Mouse (Mus musculus): ENCODE data around the gene Neurl1b.

Neurl1b gene

DNA sequence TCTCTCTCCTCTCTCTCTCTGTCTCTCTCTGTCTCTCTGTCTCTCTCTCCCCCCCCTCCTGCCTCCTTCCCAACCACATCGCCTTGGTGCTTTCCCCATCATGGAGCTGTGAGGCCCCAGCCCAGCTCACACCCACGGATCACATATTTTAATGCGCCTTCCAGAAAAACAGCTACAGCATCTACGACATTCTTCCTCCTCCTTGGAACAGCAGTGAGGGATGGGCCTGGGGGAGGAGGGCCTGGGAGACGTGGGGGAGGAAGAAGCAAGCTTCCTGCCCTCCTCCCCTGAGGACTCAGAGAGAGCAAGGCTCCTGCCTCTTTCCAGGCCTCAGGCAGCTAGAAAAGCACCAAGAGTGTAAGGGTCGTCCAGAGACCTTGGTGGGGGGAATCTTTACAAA, 17.3 kb upstream of the Neurl1b start:
- peak; percentile 32 for DNase-seq (ENCODE audit: low read depth)

DNA sequence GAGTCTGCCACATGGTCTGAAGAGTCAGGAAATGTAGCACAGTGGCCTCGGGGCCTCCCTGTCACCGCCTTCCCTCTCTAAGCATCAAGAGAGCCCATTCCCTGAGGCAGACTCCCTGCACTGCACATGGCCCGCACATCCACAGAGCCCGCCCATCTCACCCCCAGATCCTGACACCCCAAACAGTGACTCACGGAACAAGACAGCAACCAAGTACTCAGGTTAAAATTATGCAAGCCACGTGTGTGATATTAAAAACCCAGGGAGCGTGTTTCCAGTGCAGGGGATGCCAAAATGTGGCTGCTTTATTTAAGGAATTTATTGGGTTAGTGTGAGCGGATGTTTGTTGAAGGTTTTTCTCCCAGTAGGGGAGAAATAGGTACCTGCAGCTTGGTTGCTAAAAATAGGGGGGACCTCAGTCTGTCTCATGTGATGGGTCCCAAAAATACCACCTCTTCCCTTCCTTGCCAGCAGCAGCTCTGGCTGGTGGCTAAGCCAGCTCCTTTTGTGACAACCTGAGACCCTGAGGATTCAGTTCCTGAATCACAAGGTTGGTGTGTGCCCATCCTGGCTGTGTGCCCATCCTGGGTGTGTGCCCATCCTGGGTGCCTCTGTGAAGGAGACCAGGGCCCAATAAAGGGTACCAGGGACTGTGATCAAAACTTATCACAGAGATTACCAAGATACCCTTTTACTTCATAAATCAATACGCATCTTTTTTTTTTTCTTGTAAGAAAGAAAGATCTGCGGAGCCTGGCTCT, 9.1 kb upstream of the Neurl1b start:
- DNase-seq (ENCODE audit: low read depth): peak; percentile 47

DNA sequence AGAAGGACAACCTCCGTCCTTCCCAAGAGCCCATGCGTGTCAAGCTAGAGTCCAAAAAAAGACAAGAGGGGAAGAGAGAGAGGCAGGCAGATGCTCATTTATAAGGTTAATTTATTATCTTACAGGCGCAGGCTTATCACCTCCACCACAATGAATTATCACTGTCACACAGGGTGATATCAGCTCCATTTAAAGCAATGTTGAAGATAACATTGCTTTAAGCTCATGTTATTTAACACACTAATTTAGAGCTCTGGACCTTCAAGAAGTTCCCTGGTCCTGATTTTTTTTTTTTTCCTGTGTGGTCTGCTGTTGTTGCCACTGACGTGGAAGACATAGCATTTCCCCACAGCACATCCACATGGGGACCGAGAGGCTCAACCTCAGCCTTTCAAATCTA, 1.7 kb upstream of the Neurl1b start:
- DNase-seq (ENCODE audit: low read depth): no peak

DNA sequence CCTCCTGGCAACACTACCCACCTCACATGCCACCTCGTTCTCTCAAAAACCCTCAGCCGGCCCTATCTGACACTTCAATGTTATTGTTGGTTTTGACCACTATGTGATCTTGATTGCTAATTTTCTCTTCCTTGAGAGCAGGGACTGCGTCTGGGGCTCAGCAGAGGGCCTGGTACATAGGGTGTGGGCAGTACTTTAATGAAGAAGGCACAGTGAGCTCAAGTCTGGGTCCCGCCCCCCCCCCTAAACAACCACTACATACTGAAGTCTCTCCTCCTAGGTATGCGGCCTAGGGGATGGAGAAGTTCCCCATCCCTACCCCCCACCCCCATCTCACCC, 476 bp upstream of the Neurl1b start:
- no peak for DNase-seq (ENCODE audit: low read depth)

DNA sequence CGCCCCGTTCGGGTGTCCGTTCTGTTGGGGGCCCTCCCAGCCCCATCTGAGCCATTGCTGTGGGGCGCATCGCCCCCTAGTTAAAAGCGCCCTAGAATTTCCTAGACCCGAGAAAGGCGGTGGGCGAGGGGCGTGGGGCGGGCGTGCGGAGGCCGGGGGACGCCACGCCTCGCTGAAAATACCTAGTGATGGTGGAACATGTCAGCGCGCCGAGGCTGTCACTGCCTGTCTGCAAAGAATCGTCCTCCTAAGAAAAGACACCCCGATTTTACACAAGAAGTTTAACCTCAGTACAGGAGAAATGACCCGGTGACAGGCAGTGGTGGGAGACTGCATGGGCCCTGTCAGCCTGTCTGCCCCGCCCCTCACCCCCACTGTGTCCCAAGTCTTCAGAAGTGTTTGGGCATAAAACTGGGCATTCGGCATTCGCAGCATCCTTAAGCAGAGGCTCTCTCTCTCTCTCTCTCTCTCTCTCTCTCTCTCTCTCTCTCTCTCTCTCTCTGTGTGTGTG, 781 bp downstream of the Neurl1b start:
- no peak for DNase-seq (ENCODE audit: low read depth)

- DNase-seq (ENCODE audit: low read depth): no peak
These were observed 1.5 kb downstream of the Neurl1b start for GRCm38 (mm10) chr17:26416141-26416540.

DNA sequence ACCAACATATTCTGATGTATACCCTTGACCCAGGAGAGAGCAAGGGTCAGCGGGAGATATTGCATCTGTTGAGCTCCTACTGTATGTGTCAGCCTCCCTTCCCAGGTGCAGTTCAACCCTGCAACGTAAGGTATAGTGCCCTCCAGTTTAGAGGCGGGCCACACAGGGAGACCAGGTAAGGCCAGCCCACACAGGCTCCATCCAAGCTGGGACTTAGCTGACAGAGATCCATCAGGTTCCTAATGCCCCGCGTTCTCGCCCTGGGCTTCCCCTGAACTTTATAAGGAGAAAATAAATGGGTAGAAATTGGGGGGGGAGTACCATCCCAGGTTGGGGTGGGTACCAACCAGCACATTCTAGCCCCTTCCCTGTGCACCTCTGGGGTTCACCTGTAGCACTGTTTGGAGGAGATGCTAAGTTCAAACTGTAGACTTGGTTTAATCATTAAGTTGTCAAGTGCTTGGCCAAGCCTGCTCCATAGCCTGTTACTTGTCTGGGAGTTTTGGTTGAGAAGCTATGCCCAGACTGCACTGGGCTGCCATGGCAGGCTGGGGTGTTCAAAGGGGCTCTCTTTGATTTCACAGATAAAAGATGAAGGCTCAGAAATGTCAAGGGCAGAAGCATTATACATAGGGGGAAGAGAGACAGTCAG, 3.3 kb downstream of the Neurl1b start:
- no peak for DNase-seq (ENCODE audit: low read depth)

- DNase-seq (ENCODE audit: low read depth): no peak
These were observed 6.0 kb downstream of the Neurl1b start for GRCm38 (mm10) chr17:26420491-26421247.

- DNase-seq (ENCODE audit: low read depth): peak; percentile 70
These were observed 6.9 kb downstream of the Neurl1b start for GRCm38 (mm10) chr17:26421561-26421960.

DNA sequence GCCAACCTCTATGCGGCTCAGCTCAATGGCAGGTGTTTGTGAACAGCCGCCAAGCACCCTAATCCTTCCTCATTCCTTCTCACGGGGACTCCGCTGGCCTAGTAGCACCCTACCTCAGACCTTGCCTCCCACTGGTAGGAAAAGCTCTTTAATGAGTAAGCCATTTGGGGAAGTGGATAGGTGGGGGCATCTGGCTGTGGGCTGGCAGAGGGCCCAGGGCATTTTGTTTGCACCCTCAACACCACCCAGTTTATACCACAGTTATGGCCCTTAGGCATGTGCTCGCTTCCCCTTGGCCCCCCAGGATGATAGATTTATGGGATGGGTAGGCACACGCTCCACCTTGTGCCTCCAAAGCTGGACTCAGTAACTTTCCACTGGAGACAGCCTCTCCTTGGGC, 7.8 kb downstream of the Neurl1b start:
- DNase-seq (ENCODE audit: low read depth): peak; percentile 8

- DNase-seq (ENCODE audit: low read depth): peak; percentile 9
These were observed 9.5 kb downstream of the Neurl1b start for GRCm38 (mm10) chr17:26423967-26424641.

DNA sequence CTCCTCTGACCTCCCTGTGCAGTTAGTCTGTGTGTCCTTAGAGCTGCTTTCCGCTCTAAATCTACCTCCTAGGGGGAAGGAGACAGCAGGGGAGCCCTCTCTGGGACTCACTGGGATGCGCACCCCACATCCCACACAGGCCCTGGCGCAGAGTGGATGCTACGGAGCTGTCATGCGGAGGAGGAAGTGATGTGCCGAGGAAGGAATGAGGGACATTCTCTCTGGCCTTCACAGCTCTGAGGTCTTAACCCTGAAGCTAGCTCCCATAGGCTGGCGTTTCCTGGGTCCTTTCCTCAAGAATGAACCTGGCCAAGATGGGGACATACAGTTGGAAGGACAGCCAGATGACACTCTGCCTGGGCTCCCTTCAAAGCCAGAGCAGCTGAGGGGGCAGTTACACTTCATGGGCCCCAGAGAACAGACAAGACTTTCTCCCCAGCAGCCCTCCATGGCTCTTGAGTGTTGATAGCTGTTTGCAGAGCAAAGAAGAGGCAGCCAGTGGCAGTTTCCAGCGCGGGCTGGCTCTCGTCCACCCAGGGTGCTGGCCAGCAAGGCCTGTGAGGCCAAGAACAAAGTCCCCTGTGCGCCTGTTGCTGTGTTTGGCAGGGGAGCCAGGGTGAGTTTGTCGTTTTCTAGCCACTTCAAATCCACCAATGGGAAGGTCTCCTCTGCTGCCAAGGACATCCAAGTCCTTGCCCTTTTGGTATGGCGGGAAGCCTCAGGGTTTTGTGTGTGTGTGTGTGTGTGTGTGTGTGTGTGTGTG, 10.5 kb downstream of the Neurl1b start:
- peak; percentile 26 for DNase-seq (ENCODE audit: low read depth)

- no peak for DNase-seq (ENCODE audit: low read depth)
These were observed 18.7 kb downstream of the Neurl1b start for GRCm38 (mm10) chr17:26433295-26433694.

- no peak for DNase-seq (ENCODE audit: low read depth)
These were observed 22.6 kb downstream of the Neurl1b start for GRCm38 (mm10) chr17:26437089-26437815.

DNA sequence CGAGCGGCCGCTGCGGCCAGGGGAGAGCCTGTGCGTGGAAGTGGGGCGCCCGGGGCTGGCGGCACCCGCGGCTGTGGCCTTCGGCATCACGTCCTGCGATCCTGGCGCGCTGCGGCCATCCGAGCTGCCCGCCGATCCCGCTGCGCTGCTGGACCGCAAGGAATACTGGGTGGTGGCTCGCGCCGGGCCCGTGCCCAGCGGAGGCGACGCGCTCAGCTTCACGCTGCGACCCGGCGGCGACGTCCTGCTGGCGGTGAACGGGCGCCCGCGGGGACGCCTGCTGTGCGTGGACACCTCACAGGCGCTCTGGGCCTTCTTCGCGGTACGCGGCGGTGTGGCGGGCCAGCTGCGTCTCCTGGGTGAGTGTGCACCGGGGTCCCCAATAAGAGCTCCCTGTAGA, 24.4 kb downstream of the Neurl1b start:
- no peak for DNase-seq (ENCODE audit: low read depth)

DNA sequence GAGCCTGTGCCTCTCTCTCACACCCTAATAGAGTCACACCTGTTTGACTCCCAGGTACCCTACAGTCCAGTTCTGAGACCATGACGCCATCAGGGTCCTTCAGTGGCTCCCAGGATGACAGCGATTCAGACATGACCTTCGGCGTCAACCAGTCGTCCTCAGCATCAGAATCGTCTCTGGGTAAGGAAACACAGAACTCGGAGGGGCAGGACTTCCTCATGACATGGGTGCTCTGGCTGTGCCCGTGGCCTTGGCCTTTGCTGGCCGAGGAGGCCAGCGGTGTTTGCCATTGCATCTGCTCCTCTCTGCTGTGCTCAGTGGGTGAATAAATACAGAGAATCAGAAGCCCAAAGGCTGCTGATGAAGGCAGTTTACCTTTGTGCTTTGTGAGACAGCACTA, 26.4 kb downstream of the Neurl1b start:
- DNase-seq (ENCODE audit: low read depth): no peak

DNA sequence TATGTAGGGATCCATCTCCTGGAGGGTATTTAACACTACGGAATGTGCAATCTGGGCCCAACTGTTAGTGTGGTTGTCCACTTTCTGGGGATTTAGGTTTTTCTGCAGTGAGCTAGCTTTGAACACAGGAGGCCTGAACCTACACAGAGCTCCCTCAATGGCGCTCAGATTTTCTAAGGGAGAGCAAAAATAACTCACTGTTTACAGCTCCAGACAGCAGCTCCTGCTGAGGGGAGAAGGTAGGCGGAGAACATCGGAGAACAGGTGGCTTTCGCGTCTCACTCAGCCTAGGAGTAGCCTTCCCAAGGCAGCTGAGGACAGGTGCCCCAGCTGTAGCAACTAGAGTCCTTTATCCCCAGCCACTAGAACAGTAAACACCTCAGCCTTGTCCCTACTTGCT, 27.6 kb downstream of the Neurl1b start:
- no peak for DNase-seq (ENCODE audit: low read depth)

DNA sequence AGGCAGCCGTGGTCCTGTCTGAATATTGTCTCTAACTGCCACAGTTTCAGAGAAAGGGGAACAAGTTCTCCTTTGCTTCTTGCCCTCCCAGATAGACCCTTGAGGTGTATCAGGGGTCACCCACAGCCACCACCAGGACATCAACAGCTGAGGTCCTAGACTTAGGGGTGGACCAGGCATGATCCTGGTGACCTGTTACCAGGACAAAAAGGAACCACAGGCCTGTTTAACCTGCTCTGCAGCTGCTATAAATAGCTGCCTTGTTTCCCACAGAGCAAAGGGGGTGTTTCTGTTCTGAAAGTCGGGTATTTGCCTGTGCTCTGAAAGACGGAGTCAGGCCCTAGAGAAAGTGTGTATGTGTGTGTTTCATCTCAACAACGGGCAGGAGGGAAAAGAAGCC, 29.2 kb downstream of the Neurl1b start:
- no peak for DNase-seq (ENCODE audit: low read depth)

GRCm38 (mm10) chr17:26449472-26449871, 34.8 kb downstream of the Neurl1b start:
- no peak for DNase-seq (ENCODE audit: low read depth)

DNA sequence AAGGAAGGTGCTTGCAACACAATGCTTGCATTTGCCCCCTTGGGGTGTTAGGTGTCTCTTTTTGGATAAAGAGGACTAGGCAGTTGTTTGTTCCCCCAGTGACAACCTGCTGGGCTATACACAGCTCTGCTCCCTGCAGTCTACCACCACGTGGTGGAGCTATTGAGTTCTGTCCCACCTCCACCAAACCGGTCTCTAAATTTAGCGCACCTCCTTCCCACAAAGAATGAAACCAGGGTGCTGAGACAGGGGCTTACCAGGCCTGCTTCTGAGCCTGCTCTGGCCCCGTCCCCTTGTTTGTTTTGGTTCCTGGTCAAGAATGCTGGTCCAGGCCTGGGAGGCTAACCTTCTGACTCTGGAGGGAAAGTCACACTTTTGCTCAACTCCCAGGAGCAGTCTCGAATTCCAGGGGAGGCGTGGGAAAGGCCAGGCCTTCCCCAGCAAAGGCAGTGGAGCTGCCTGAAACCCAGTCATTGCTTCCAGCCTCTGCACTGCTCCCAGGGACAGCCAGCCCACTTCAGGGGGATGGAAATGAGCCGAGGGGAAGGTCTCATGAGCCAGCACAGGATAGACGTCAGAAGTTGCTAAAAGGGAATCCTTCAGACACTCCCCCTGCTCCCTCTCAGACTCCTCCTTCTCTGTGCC, 37.1 kb downstream of the Neurl1b start:
- DNase-seq (ENCODE audit: low read depth): peak; percentile 73
